Mouse (Mus musculus): ENCODE results near the gene Clk1. TPM values are rescaled to one million over a fixed set of nuclear protein-coding genes. Genes with fewer than 3 reads are reported as not detected.
"Not testable (repeated sequence)": the region's sequence is repeated elsewhere in the genome, so short reads cannot be mapped to it uniquely, and the experiment has no call there.

Gene Clk1
- polyA plus RNA-seq, 2 experiments = 197 to 381 TPM

DNA sequence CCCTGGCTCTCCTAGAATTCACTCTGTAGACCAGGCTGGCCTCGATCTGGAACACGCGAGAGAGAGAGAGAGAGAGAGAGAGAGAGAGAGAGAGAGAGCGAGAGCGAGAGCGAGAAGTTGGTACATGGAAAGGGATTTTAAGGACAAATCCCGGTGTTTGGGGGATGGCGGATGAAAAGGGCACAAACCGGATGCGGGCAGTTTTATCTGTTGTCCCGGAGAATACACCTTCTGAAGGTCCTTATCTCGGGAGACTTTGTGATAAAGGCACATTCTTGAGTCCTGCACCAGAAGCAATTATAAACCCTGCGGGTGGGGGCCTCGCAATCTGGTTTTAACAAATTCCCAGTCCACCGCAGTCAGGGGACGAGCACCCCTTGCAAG, 31.6 kb downstream of the Clk1 start:
- WGBS = under 1% methylated on average over 16 of the region's 16 CpGs
- Histone ChIP-seq H3K4me2 (replicated peaks; ENCODE audit: low read depth, low read length, severe bottlenecking) (peak overlapping the region; percentile 69), H3K4me1 (ENCODE audit: control insufficient read depth, insufficient read depth, low read length) (peaks cover 9% of the 10 kb centered on the region), H3K4me3 (replicated peaks; ENCODE audit: low read length) (peak overlapping the region; percentile 84), H3K9ac (ENCODE audit: low read depth, low read length, severe bottlenecking) (peak overlapping the region; percentile 97), H3K9me3 (ENCODE audit: control insufficient read depth, low read length) (no peaks in the 10 kb centered on the region), H3K36me3 (ENCODE audit: control insufficient read depth, insufficient read depth, low read length) (peaks cover 26% of the 10 kb centered on the region), H3K27me3 (ENCODE audit: control insufficient read depth, insufficient read depth, low read length) (no peaks in the 10 kb centered on the region), H3K27ac (replicated peaks; ENCODE audit: low read depth, low read length) (peak overlapping the region; percentile 99)
- TF ChIP-seq POLR2A (IDR thresholded peaks at IDR 0.05; ENCODE audit: borderline replicate concordance, extremely low read depth, insufficient read depth, insufficient read length) = no peak
- peak; percentile 34 for DNase-seq (ENCODE audit: low spot score)
- no peak; the same call in 1 of the 2 replicates for ATAC-seq (ENCODE audit: low FRiP score, low read depth)

DNA sequence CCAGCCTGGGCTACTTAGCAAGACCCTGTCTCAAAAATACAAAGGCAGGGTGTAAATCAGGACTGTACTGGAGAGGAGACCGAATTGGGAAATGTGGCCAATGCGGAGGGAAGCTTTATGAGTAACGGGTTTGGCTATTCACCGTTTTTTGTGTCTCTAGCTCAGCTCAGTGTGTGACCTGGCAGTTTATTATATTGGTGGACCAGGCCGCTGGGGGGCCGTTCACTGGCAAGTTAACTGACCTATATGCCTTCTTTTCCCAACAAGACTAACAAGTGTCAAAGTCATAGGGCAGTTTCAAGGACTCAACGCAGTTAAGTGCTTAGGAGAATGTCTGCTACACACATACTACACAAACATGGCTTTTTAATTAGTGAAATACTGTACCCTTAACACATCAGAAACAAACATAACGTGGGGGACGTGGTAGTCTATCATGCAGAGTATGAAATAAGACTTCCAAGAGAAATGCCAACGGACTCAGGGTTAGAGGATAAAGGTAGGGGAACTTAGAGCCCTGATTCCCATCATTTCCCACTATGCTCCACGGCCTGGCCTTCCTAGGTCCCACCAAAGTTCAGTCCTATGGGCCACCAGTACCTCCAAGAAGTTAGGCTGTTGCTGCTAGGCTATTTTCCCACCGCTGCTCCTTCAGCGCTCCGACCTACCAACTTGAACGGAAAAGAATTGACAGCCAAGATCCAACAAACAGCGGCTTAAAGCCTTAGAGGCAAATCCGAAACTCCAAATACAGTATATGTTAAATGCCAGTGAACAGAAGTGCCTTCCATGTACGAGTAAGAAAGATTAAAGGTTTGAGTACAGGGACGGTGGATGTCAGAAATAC, 32.2 kb downstream of the Clk1 start:
- Histone ChIP-seq H3K4me3 (replicated peaks; ENCODE audit: low read length) (peak overlapping the region; percentile 84), H3K4me2 (replicated peaks; ENCODE audit: low read depth, low read length, severe bottlenecking) (peak overlapping the region; percentile 69), H3K4me1 (ENCODE audit: control insufficient read depth, insufficient read depth, low read length) (peaks cover 9% of the 10 kb centered on the region), H3K27me3 (ENCODE audit: control insufficient read depth, insufficient read depth, low read length) (no peaks in the 10 kb centered on the region), H3K27ac (replicated peaks; ENCODE audit: low read depth, low read length) (peak overlapping the region; percentile 99), H3K9ac (ENCODE audit: low read depth, low read length, severe bottlenecking) (peak overlapping the region; percentile 97), H3K36me3 (ENCODE audit: control insufficient read depth, insufficient read depth, low read length) (peaks cover 20% of the 10 kb centered on the region), H3K9me3 (ENCODE audit: control insufficient read depth, low read length) (no peaks in the 10 kb centered on the region)
- TF ChIP-seq POLR2A (IDR thresholded peaks at IDR 0.05; ENCODE audit: borderline replicate concordance, extremely low read depth, insufficient read depth, insufficient read length) = no peak
- no peak for DNase-seq (ENCODE audit: low spot score)
- no peak for ATAC-seq (ENCODE audit: low FRiP score, low read depth)
- WGBS = 38% methylated on average over 19 of the region's 19 CpGs

DNA sequence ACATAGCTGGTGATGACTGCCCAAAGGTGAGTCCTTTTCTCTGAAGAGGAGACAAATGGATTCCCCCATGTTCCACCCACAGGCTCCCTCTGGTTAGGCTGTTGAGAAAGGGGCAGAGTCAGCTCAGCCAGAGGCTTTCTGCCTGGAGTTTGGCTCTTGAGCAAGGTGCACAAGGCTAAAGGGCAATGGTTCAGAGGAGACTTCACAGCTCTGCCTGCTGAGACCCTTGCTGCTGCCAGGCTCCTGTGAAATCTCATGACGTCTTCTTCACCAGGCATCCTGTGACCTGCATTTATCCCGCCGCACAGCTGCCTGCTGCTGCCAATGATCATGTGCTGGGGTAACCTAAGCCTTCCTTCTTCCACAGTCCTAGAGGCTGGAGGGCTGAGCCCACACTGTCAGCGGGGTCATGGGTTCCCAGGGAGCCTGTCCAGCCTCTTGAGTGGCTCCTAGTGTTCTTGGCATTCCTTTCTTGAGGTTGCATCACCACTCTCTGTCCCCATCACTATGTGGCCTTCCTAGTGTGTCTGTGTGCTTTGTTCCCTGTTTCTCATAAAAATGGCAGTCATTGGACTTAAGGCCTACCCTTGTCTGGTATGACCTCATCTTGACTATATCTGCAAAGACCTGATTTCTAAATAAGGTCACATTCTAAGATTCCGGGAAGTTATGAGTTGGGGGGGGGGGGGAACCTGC, 41.1 kb downstream of the Clk1 start:
- no peak overlapping the region for H3K27ac ChIP-seq (replicated peaks; ENCODE audit: low read depth, low read length)
- TF ChIP-seq POLR2A (IDR thresholded peaks at IDR 0.05; ENCODE audit: borderline replicate concordance, extremely low read depth, insufficient read depth, insufficient read length) = no peak
- H3K9ac ChIP-seq (ENCODE audit: low read depth, low read length, severe bottlenecking) = no peak overlapping the region
- 76% methylated on average over 5 of the region's 5 CpGs for WGBS
- H3K36me3 ChIP-seq (ENCODE audit: control insufficient read depth, insufficient read depth, low read length) = no peaks in the 10 kb centered on the region
- DNase-seq (ENCODE audit: low spot score) (no peak), ATAC-seq (ENCODE audit: low FRiP score, low read depth) (no peak)
- no peaks in the 10 kb centered on the region for H3K4me1 ChIP-seq (ENCODE audit: control insufficient read depth, insufficient read depth, low read length)
- no peaks in the 10 kb centered on the region for H3K9me3 ChIP-seq (ENCODE audit: control insufficient read depth, low read length)
- H3K27me3 ChIP-seq (ENCODE audit: control insufficient read depth, insufficient read depth, low read length) = no peaks in the 10 kb centered on the region
- no peak overlapping the region for H3K4me2 ChIP-seq (replicated peaks; ENCODE audit: low read depth, low read length, severe bottlenecking)
- H3K4me3 ChIP-seq (replicated peaks; ENCODE audit: low read length) = no peak overlapping the region

DNA sequence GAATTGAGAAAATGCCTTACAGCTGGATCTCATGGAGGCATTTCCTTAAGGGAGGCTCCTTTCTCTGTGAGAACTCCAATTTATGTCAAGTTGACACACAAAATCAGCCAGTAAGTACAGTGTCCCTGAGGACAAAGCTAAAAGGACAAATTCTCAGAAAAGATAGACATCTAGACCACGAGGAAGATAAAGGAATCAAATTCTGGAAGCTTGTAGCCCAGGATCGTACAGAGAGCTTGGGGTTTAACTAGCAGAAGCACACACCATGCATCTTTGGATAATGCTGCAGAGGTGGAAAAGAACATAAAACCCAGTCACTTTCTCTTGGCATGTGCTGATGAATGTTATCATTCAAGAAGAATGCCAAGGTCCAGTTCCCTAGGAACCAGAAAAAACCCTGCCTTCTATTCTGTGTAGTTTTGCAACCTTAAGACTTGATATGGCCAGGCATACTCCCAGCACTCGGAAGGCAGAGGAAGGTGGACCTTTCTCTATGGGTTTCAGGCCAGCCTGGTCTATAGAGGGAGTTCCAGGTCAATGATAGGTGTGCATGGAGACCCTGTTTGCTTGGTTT, 48.2 kb downstream of the Clk1 start:
- H3K4me1 ChIP-seq (ENCODE audit: control insufficient read depth, insufficient read depth, low read length) = no peaks in the 10 kb centered on the region
- H3K9me3 ChIP-seq (ENCODE audit: control insufficient read depth, low read length) = no peaks in the 10 kb centered on the region
- H3K27ac ChIP-seq (replicated peaks; ENCODE audit: low read depth, low read length) = no peak overlapping the region
- no peak overlapping the region for H3K4me2 ChIP-seq (replicated peaks; ENCODE audit: low read depth, low read length, severe bottlenecking)
- WGBS = 75% methylated on average over 3 of the region's 3 CpGs
- H3K36me3 ChIP-seq (ENCODE audit: control insufficient read depth, insufficient read depth, low read length) = no peaks in the 10 kb centered on the region
- H3K4me3 ChIP-seq (replicated peaks; ENCODE audit: low read length) = no peak overlapping the region
- no peak for DNase-seq (ENCODE audit: low spot score)
- H3K27me3 ChIP-seq (ENCODE audit: control insufficient read depth, insufficient read depth, low read length) = no peaks in the 10 kb centered on the region
- no peak overlapping the region for H3K9ac ChIP-seq (ENCODE audit: low read depth, low read length, severe bottlenecking)
- TF ChIP-seq POLR2A (IDR thresholded peaks at IDR 0.05; ENCODE audit: borderline replicate concordance, extremely low read depth, insufficient read depth, insufficient read length) = no peak
- ATAC-seq (ENCODE audit: low FRiP score, low read depth) = no peak

DNA sequence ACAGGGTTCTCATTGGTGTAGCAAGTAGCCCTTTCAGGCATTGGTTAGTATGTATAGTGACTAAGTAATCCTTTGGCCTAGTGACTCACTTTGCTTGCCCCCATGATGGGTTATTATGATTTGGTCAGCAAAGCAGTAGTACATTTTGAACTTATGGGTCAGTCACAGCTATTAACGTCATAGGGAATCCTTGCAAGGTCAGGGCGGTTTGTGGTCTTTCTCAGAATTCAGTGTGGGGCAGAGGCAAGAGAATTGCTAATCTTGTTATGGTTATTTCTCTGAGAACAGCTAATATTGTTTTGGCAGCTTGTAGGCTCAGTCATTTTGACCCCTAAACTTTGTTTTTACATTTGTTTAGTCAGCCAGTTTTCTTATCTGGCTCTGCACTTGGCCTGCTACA, 49.6 kb downstream of the Clk1 start:
- H3K27ac ChIP-seq (replicated peaks; ENCODE audit: low read depth, low read length); ATAC-seq (ENCODE audit: low FRiP score, low read depth); H3K27me3 ChIP-seq (ENCODE audit: control insufficient read depth, insufficient read depth, low read length); H3K4me1 ChIP-seq (ENCODE audit: control insufficient read depth, insufficient read depth, low read length); DNase-seq (ENCODE audit: low spot score); H3K9ac ChIP-seq (ENCODE audit: low read depth, low read length, severe bottlenecking); H3K36me3 ChIP-seq (ENCODE audit: control insufficient read depth, insufficient read depth, low read length); H3K9me3 ChIP-seq (ENCODE audit: control insufficient read depth, low read length); H3K4me2 ChIP-seq (replicated peaks; ENCODE audit: low read depth, low read length, severe bottlenecking); H3K4me3 ChIP-seq (replicated peaks; ENCODE audit: low read length): not testable (repeated sequence)
- 81% methylated on average over 2 of the region's 2 CpGs for WGBS
